In genomic region chr5:140565856-140566255, GRCm38 (mm10) we compare ENCODE assay signal across 8 mouse cellular contexts. TPM values are rescaled to one million over a fixed set of nuclear protein-coding genes. Genes with fewer than 3 reads are reported as not detected.
DNase-seq lines count a peak whose midpoint lies in the region; ATAC-seq lines count a peak whose summit lies in the region.

No protein-coding gene starts in this region.

- H3K4me2 ChIP-seq in forebrain, embryonic 11.5 days (ENCODE audit: low read depth, low read length, severe bottlenecking), result no peak overlapping the region
- H3K4me2 ChIP-seq in hindbrain, embryonic 14.5 days (replicated peaks), result no peak overlapping the region
- H3K4me2 ChIP-seq in midbrain, embryonic 12.5 days (replicated peaks), result no peak overlapping the region

- 71% methylated on average over 6 of the region's 6 CpGs for WGBS in forebrain, embryonic 11.5 days
- 50% methylated on average over 6 of the region's 6 CpGs for WGBS in hindbrain, embryonic 14.5 days
- WGBS in midbrain, embryonic 12.5 days, result 49% methylated on average over 6 of the region's 6 CpGs

- DNase-seq in CD4-positive, CD25-positive, alpha-beta regulatory T cell, adult 2 months (ENCODE audit: low read depth, low spot score), result peak; percentile 69
- peak; percentile 46 for DNase-seq in T-cell, adult 2 months (ENCODE audit: low spot score)
- peak; percentile 70 for DNase-seq in forebrain, embryonic 11.5 days (ENCODE audit: low spot score)
- DNase-seq in hindbrain, embryonic 14.5 days (ENCODE audit: low spot score), result no peak
- DNase-seq in left cerebral cortex, adult 8-10 months (ENCODE audit: low spot score in 2 of 2), result peak; percentile 34 to 48
- DNase-seq in spleen, postnatal 14 days (ENCODE audit: low spot score in 2 of 2), result peak; percentile 47 to 62

- no peak for ATAC-seq in CD4-positive, CD25-positive, alpha-beta regulatory T cell, adult 4 months
- ATAC-seq in forebrain, embryonic 11.5 days (replicated peaks; ENCODE audit: low FRiP score), result 0 out of 2 replicates have a peak, but pooled peaks have one; percentile 14
- peak; percentile 18; the same call in 1 of the 2 replicates for ATAC-seq in hindbrain, embryonic 14.5 days (ENCODE audit: low FRiP score)
- peak; percentile 31; the same call in 1 of the 2 replicates for ATAC-seq in midbrain, embryonic 12.5 days (ENCODE audit: low FRiP score, low read depth)

- H3K36me3 ChIP-seq in forebrain, embryonic 11.5 days (ENCODE audit: control insufficient read depth, insufficient read depth, low read length), result no peaks in the 10 kb centered on the region
- H3K36me3 ChIP-seq in hindbrain, embryonic 14.5 days (replicated peaks; ENCODE audit: control insufficient read depth, insufficient read depth), result no peaks in the 10 kb centered on the region
- no peaks in the 10 kb centered on the region for H3K36me3 ChIP-seq in midbrain, embryonic 12.5 days

- no peaks in the 10 kb centered on the region for H3K9me3 ChIP-seq in forebrain, embryonic 11.5 days (ENCODE audit: control insufficient read depth, low read length)
- H3K9me3 ChIP-seq in hindbrain, embryonic 14.5 days (ENCODE audit: control insufficient read depth, low read length), result no peaks in the 10 kb centered on the region
- no peaks in the 10 kb centered on the region for H3K9me3 ChIP-seq in midbrain, embryonic 12.5 days

- no peak overlapping the region for H3K4me3 ChIP-seq in forebrain, embryonic 11.5 days (ENCODE audit: low read depth, low read length)
- no peak overlapping the region for H3K4me3 ChIP-seq in hindbrain, embryonic 14.5 days (replicated peaks; ENCODE audit: low read length)
- no peak overlapping the region for H3K4me3 ChIP-seq in midbrain, embryonic 12.5 days

- H3K27me3 ChIP-seq in forebrain, embryonic 11.5 days (ENCODE audit: control insufficient read depth, insufficient read depth, low read length), result no peaks in the 10 kb centered on the region
- no peaks in the 10 kb centered on the region for H3K27me3 ChIP-seq in hindbrain, embryonic 14.5 days (ENCODE audit: control insufficient read depth, insufficient read depth, low read length)
- peaks cover 26% of the 10 kb centered on the region; the same call in 1 of the 2 replicates for H3K27me3 ChIP-seq in midbrain, embryonic 12.5 days

- peaks cover 10% of the 10 kb centered on the region for H3K4me1 ChIP-seq in forebrain, embryonic 11.5 days (replicated peaks; ENCODE audit: control insufficient read depth, insufficient read depth, low read length)
- H3K4me1 ChIP-seq in hindbrain, embryonic 14.5 days (replicated peaks; ENCODE audit: control insufficient read depth, insufficient read depth, low read length), result no peaks in the 10 kb centered on the region
- H3K4me1 ChIP-seq in midbrain, embryonic 12.5 days, result peaks cover 29% of the 10 kb centered on the region

- H3K27ac ChIP-seq in forebrain, embryonic 11.5 days (ENCODE audit: low read depth, low read length), result no peak overlapping the region
- H3K27ac ChIP-seq in hindbrain, embryonic 14.5 days, result no peak overlapping the region
- 0 out of 2 replicates have a peak overlapping the region, but pooled peaks have one; percentile 25 for H3K27ac ChIP-seq in midbrain, embryonic 12.5 days (replicated peaks)

- H3K9ac ChIP-seq in forebrain, embryonic 11.5 days (ENCODE audit: low read length), result no peak overlapping the region
- H3K9ac ChIP-seq in hindbrain, embryonic 14.5 days, result no peak overlapping the region
- H3K9ac ChIP-seq in midbrain, embryonic 12.5 days (replicated peaks), result 0 out of 2 replicates have a peak overlapping the region, but pooled peaks have one; percentile 12

RNA-seq across cellular contexts. Expression of gene Grifin, which starts 1.0 kb away (rescaled TPM):
- 1 to 10 TPM; 1.5 to 3.8 TPM for polyA plus RNA-seq in CD4-positive, CD25-positive, alpha-beta regulatory T cell, adult 4 months (2017; shearing (Covaris generic))
- not detected in 2 replicates for polyA plus RNA-seq in forebrain, embryonic 11.5 days (2014; fragmentation: Nextera tagmentation; extraction: Ambion mirVana)
- 0.61 TPM in 1 of 2 replicates, not detected in the other for polyA plus RNA-seq in hindbrain, embryonic 14.5 days (2014; fragmentation: Nextera tagmentation; extraction: Ambion mirVana)
- total RNA-seq in left cerebral cortex, adult 8-10 months (2022), result 1 to 10 TPM in 1 of 4 experiments, under 1 TPM in 2, not detected in 1; 0.80 to 1.3 (median 0.93) TPM
- polyA plus RNA-seq in midbrain, embryonic 12.5 days (2016; fragmentation: Nextera tagmentation; extraction: Ambion mirVana), result not detected in 2 replicates

RNA-seq across cellular contexts. Expression of gene Lfng, which starts 41.3 kb away (rescaled TPM):
- polyA plus RNA-seq in CD4-positive, CD25-positive, alpha-beta regulatory T cell, adult 4 months (2017; shearing (Covaris generic)), result 10 to 100 TPM; 24.2 to 26.2 TPM
- 41.8 and 45.4 TPM in 2 replicates for polyA plus RNA-seq in forebrain, embryonic 11.5 days (2014; fragmentation: Nextera tagmentation; extraction: Ambion mirVana)
- 25.7 and 30.1 TPM in 2 replicates for polyA plus RNA-seq in hindbrain, embryonic 14.5 days (2014; fragmentation: Nextera tagmentation; extraction: Ambion mirVana)
- 10 to 100 TPM; 19.9 to 24.1 (median 22.3) TPM for total RNA-seq in left cerebral cortex, adult 8-10 months (2022)
- 28.5 and 33.9 TPM in 2 replicates for polyA plus RNA-seq in midbrain, embryonic 12.5 days (2016; fragmentation: Nextera tagmentation; extraction: Ambion mirVana)
